Mouse (Mus musculus): ENCODE measurements around the gene Fam19a4. TPM values are rescaled to one million over a fixed set of nuclear protein-coding genes. Genes with fewer than 3 reads are reported as not detected.

Fam19a4 gene
- total and polyA plus RNA-seq, 3 experiments: not detected

- Histone ChIP-seq H3K4me3 (no peak overlapping the region), H3K4me1 (ENCODE audit: control insufficient read depth, insufficient read depth, low read length) (no peaks in the 10 kb centered on the region), H3K27me3 (ENCODE audit: control insufficient read depth, insufficient read depth, low read length) (peaks cover 2% of the 10 kb centered on the region; the same call in 1 of the 2 replicates), H3K36me3 (ENCODE audit: control insufficient read depth, insufficient read depth, low read length) (no peaks in the 10 kb centered on the region), H3K27ac (no peak overlapping the region), H3K9ac (ENCODE audit: low read depth, low read length) (no peak overlapping the region), H3K79me2 (replicated peaks; ENCODE audit: control insufficient read depth, insufficient read depth, low read length) (no peaks in the 10 kb centered on the region)
- intact Hi-C loops (cut with DNase I): no loop called here
- DNase-seq: no peak
- TF ChIP-seq CTCF (IDR thresholded peaks at IDR 0.05) (no peak), POLR2A (IDR thresholded peaks at IDR 0.05; ENCODE audit: insufficient read depth, low read depth, low read length) (no peak), EP300 (IDR thresholded peaks at IDR 0.05; ENCODE audit: insufficient read depth, low read depth, low read length) (no peak)
- 14% methylated on average over 12 of the region's 12 CpGs for WGBS
Measured at GRCm38 (mm10) chr6:97101190-97101957, 41.2 kb upstream of the Fam19a4 start.

GRCm38 (mm10) chr6:97082336-97082735, 22.1 kb upstream of the Fam19a4 start:
- no peaks in the 10 kb centered on the region for H3K4me1 ChIP-seq (ENCODE audit: control insufficient read depth, insufficient read depth, low read length)
- TF ChIP-seq POLR2A (IDR thresholded peaks at IDR 0.05; ENCODE audit: insufficient read depth, low read depth, low read length): no peak
- TF ChIP-seq CTCF (IDR thresholded peaks at IDR 0.05): no peak
- no peak for TF ChIP-seq EP300 (IDR thresholded peaks at IDR 0.05; ENCODE audit: insufficient read depth, low read depth, low read length)
- no peak for DNase-seq
- WGBS: 93% methylated on average over 2 of the region's 2 CpGs
- H3K4me3 ChIP-seq: no peak overlapping the region
- intact Hi-C loops (cut with DNase I): no loop called here
- H3K79me2 ChIP-seq (replicated peaks; ENCODE audit: control insufficient read depth, insufficient read depth, low read length): no peaks in the 10 kb centered on the region
- no peak overlapping the region for H3K9ac ChIP-seq (ENCODE audit: low read depth, low read length)
- H3K27ac ChIP-seq: no peak overlapping the region
- H3K27me3 ChIP-seq (ENCODE audit: control insufficient read depth, insufficient read depth, low read length): no peaks in the 10 kb centered on the region
- no peaks in the 10 kb centered on the region for H3K36me3 ChIP-seq (ENCODE audit: control insufficient read depth, insufficient read depth, low read length)

- Histone ChIP-seq H3K4me1 (ENCODE audit: control insufficient read depth, insufficient read depth, low read length) (no peaks in the 10 kb centered on the region), H3K27ac (no peak overlapping the region), H3K27me3 (ENCODE audit: control insufficient read depth, insufficient read depth, low read length) (no peaks in the 10 kb centered on the region), H3K4me3 (no peak overlapping the region), H3K36me3 (ENCODE audit: control insufficient read depth, insufficient read depth, low read length) (no peaks in the 10 kb centered on the region), H3K9ac (ENCODE audit: low read depth, low read length) (no peak overlapping the region), H3K79me2 (replicated peaks; ENCODE audit: control insufficient read depth, insufficient read depth, low read length) (no peaks in the 10 kb centered on the region)
- WGBS: 53% methylated on average over 9 of the region's 9 CpGs
- no peak for DNase-seq
- intact Hi-C loops (cut with DNase I): no loop called here
- no peak for TF ChIP-seq CTCF (IDR thresholded peaks at IDR 0.05)
Measured at GRCm38 (mm10) chr6:97080016-97080415, 19.8 kb upstream of the Fam19a4 start.

GRCm38 (mm10) chr6:97059599-97059998, 614 bp downstream of the Fam19a4 start:
- Histone ChIP-seq H3K4me1 (ENCODE audit: control insufficient read depth, insufficient read depth, low read length) (no peaks in the 10 kb centered on the region), H3K9ac (ENCODE audit: low read depth, low read length) (no peak overlapping the region), H3K27ac (no peak overlapping the region), H3K36me3 (ENCODE audit: control insufficient read depth, insufficient read depth, low read length) (no peaks in the 10 kb centered on the region), H3K79me2 (replicated peaks; ENCODE audit: control insufficient read depth, insufficient read depth, low read length) (no peaks in the 10 kb centered on the region), H3K4me3 (no peak overlapping the region), H3K27me3 (ENCODE audit: control insufficient read depth, insufficient read depth, low read length) (peaks cover 2% of the 10 kb centered on the region)
- WGBS: 6% methylated on average over 10 of the region's 10 CpGs
- TF ChIP-seq POLR2A (IDR thresholded peaks at IDR 0.05; ENCODE audit: insufficient read depth, low read depth, low read length) (no peak), CTCF (IDR thresholded peaks at IDR 0.05) (no peak), EP300 (IDR thresholded peaks at IDR 0.05; ENCODE audit: insufficient read depth, low read depth, low read length) (no peak)
- DNase-seq: no peak
- intact Hi-C loops (cut with DNase I): no loop called here

GRCm38 (mm10) chr6:97052196-97052770, 7.9 kb downstream of the Fam19a4 start:
- Histone ChIP-seq H3K4me3 (no peak overlapping the region), H3K79me2 (replicated peaks; ENCODE audit: control insufficient read depth, insufficient read depth, low read length) (no peaks in the 10 kb centered on the region), H3K27me3 (ENCODE audit: control insufficient read depth, insufficient read depth, low read length) (no peaks in the 10 kb centered on the region), H3K36me3 (ENCODE audit: control insufficient read depth, insufficient read depth, low read length) (no peaks in the 10 kb centered on the region), H3K9ac (ENCODE audit: low read depth, low read length) (no peak overlapping the region), H3K27ac (no peak overlapping the region), H3K4me1 (ENCODE audit: control insufficient read depth, insufficient read depth, low read length) (no peaks in the 10 kb centered on the region)
- 68% methylated on average over 8 of the region's 8 CpGs for WGBS
- no peak for DNase-seq
- TF ChIP-seq CTCF (IDR thresholded peaks at IDR 0.05) (no peak), EP300 (IDR thresholded peaks at IDR 0.05; ENCODE audit: insufficient read depth, low read depth, low read length) (no peak), POLR2A (IDR thresholded peaks at IDR 0.05; ENCODE audit: insufficient read depth, low read depth, low read length) (no peak)
- intact Hi-C loops (cut with DNase I): no loop called here

GRCm38 (mm10) chr6:97048403-97048802, 11.8 kb downstream of the Fam19a4 start:
- intact Hi-C loops (cut with DNase I): no loop called here
- Histone ChIP-seq H3K4me3 (no peak overlapping the region), H3K4me1 (ENCODE audit: control insufficient read depth, insufficient read depth, low read length) (no peaks in the 10 kb centered on the region), H3K9ac (ENCODE audit: low read depth, low read length) (no peak overlapping the region), H3K79me2 (replicated peaks; ENCODE audit: control insufficient read depth, insufficient read depth, low read length) (no peaks in the 10 kb centered on the region), H3K27ac (no peak overlapping the region), H3K36me3 (ENCODE audit: control insufficient read depth, insufficient read depth, low read length) (no peaks in the 10 kb centered on the region), H3K27me3 (ENCODE audit: control insufficient read depth, insufficient read depth, low read length) (no peaks in the 10 kb centered on the region)
- no peak for DNase-seq
- 39% methylated on average over 4 of the region's 4 CpGs for WGBS
- no peak for TF ChIP-seq CTCF (IDR thresholded peaks at IDR 0.05)
- TF ChIP-seq EP300 (IDR thresholded peaks at IDR 0.05; ENCODE audit: insufficient read depth, low read depth, low read length): no peak
- TF ChIP-seq POLR2A (IDR thresholded peaks at IDR 0.05; ENCODE audit: insufficient read depth, low read depth, low read length): no peak
